Mouse (Mus musculus): ENCODE data around the gene Tmem176b.

- no peak for TF ChIP-seq POLR2A (IDR thresholded peaks at IDR 0.05; ENCODE audit: borderline replicate concordance, control insufficient read depth, low read depth, low read length)
- no peak for TF ChIP-seq CTCF (IDR thresholded peaks at IDR 0.05; ENCODE audit: control insufficient read depth, insufficient read depth, low read length)
Measured at GRCm38 (mm10) chr6:48831141-48831540, 10.2 kb downstream of the Tmem176b start.
